Mouse (Mus musculus) forebrain, postnatal 0 days (tissue): ENCODE data around the gene Chaf1b. TPM values are rescaled to one million over a fixed set of nuclear protein-coding genes. Genes with fewer than 3 reads are reported as not detected.

Source experiments
- ATAC-seq: fragments of 200-750 bp; cut with Nextera tagmentation; 2 replicates; pipeline ENCODE4 v1.8.0; 2017; ENCODE audit warnings: mild to moderate bottlenecking, moderate library complexity
- DNase-seq: peaks from one replicate; pipeline ENCODE4 v3.0.0-alpha.2; 2015
- H3K27ac ChIP-seq: fragments of 300-500 bp; sonication (generic); 2 replicates; pipeline ENCODE4 v1.5.1; 2014; ENCODE audit warnings: low read depth, mild to moderate bottlenecking, antibody characterized with exemption, low read length, moderate library complexity, mixed read lengths
- H3K27me3 ChIP-seq: fragments of 300-500 bp; sonication (generic); 2 replicates; pipeline ENCODE4 v1.6.1; 2014; ENCODE audit warnings: mild to moderate bottlenecking, low read length, mixed read lengths; ENCODE audit not compliant: insufficient read depth
- H3K36me3 ChIP-seq: fragments of 300-500 bp; sonication (generic); 2 replicates; pipeline ENCODE4 v1.6.1; 2014; ENCODE audit warnings: mild to moderate bottlenecking, moderate library complexity; ENCODE audit not compliant: insufficient read depth
- H3K4me1 ChIP-seq: fragments of 300-500 bp; sonication (generic); 2 replicates; pipeline ENCODE4 v1.6.1; 2014; ENCODE audit warnings: antibody characterized with exemption; ENCODE audit not compliant: insufficient read depth
- H3K4me2 ChIP-seq: fragments of 300-500 bp; sonication (generic); 2 replicates; pipeline ENCODE4 v1.6.1; 2014; ENCODE audit warnings: low read depth, mild to moderate bottlenecking, moderate library complexity
- H3K4me3 ChIP-seq: fragments of 300-500 bp; sonication (generic); 2 replicates; pipeline ENCODE4 v1.5.1; 2014; ENCODE audit warnings: low read depth, low read length, mixed read lengths
- H3K9ac ChIP-seq: fragments of 300-500 bp; sonication (generic); 2 replicates; pipeline ENCODE4 v1.6.1; 2014; ENCODE audit warnings: mild to moderate bottlenecking
- H3K9me3 ChIP-seq: fragments of 300-500 bp; sonication (generic); 2 replicates; pipeline ENCODE4 v1.6.1; 2016; ENCODE audit warnings: low read length
- CTCF ChIP-seq: sonication (generic); IDR thresholded peaks from 2 replicates; pipeline ENCODE4 v1.5.1; 2016; ENCODE audit warnings: antibody characterized with exemption, control low read depth, low read depth
- WGBS: fragments of 180-500 bp; shearing (Covaris S2); extraction: QIAGEN DNeasy Blood & Tissue Kit; methylation state at CpG from one replicate; pipeline ENCODE4 v1.1.7; 2014; 5-methylcytosine and 5-hydroxymethylcytosine counted together
- polyA plus RNA-seq: library from polyadenylated mRNA; unstranded; fragments of >200 nt; fragmentation: Nextera tagmentation; extraction: Ambion mirVana; gene quantifications from 2 replicates; pipeline ENCODE4 v1.2.1, GENCODE M21; 2015
- total RNA-seq: library from RNA; depleted of rRNA; stranded (reverse); fragments of >200 nt; gene quantifications from 2 replicates; pipeline ENCODE4 v1.2.3, GENCODE M21; 2014; rRNA removed

The Chaf1b gene
- total and polyA plus RNA-seq, 2 experiments from 2014 or later: 13.5 to 21.1 TPM

DNA sequence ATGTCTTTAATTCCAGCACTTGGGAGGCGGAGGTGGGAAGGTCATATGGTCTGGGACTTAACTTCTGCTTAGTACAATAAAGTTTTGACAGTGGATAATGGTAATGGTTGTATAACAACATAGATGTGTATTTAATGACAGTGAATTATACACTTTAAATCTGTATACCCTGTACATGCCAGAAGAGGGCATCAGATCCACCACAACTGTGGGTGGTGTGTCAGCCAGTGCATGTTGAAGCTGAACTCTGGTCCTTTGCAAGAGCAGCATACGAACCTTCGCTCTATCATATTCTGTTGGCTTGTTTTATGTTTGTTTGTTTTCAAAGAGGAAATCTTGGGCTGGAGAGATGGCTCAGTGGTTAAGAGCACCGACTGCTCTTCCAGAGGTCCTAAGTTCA, 63.7 kb downstream of the Chaf1b start:
- Histone ChIP-seq H3K36me3 (no peaks in the 10 kb centered on the region), H3K9me3 (no peaks in the 10 kb centered on the region), H3K4me2 (no peak overlapping the region), H3K27me3 (no peaks in the 10 kb centered on the region), H3K27ac (no peak overlapping the region), H3K4me1 (no peaks in the 10 kb centered on the region), H3K4me3 (no peak overlapping the region), H3K9ac (no peak overlapping the region)
- ATAC-seq: no peak
- DNase-seq: no peak
- no peak for TF ChIP-seq CTCF
- 91% methylated on average over 4 of the region's 4 CpGs for WGBS

Other genes starting within 250 kb of the Chaf1b start
- gene Cbr3, start 200.7 kb upstream of the Chaf1b start, total RNA-seq: 1.9 and 3.8 TPM in 2 replicates
- 5.0 and 5.3 TPM in 2 replicates for gene Cbr3, start 200.7 kb upstream of the Chaf1b start, polyA plus RNA-seq
- 38.7 and 48.4 TPM in 2 replicates for gene Dop1b, start 172.0 kb upstream of the Chaf1b start, total RNA-seq
- 19.4 and 22.0 TPM in 2 replicates for gene Dop1b, start 172.0 kb upstream of the Chaf1b start, polyA plus RNA-seq
- 53.5 and 61.7 TPM in 2 replicates for gene Morc3, start 51.8 kb upstream of the Chaf1b start, total RNA-seq
- 18.6 and 25.8 TPM in 2 replicates for gene Morc3, start 51.8 kb upstream of the Chaf1b start, polyA plus RNA-seq
- gene Cldn14, start 124.9 kb downstream of the Chaf1b start, total RNA-seq: 0.23 TPM in 1 of 2 replicates, not detected in the other
- gene Cldn14, start 124.9 kb downstream of the Chaf1b start, polyA plus RNA-seq: not detected in 2 replicates
- 0.08 and 0.29 TPM in 2 replicates for gene Sim2, start 201.0 kb downstream of the Chaf1b start, total RNA-seq
- gene Sim2, start 201.0 kb downstream of the Chaf1b start, polyA plus RNA-seq: 0.04 and 0.27 TPM in 2 replicates